Mouse (Mus musculus) intestine, postnatal 0 days (tissue): Measurements from ENCODE around the gene 1700030K09Rik. TPM values are rescaled to one million over a fixed set of nuclear protein-coding genes. Genes with fewer than 3 reads are reported as not detected.

Experiments used
- ATAC-seq: fragments of 200-750 bp; cut with Nextera tagmentation; 2 replicates; pipeline ENCODE4 v1.8.0; 2017; ENCODE audit warnings: mild to moderate bottlenecking, moderate TSS enrichment, moderate library complexity
- H3K27ac ChIP-seq: fragments of 300-500 bp; sonication (generic); 2 replicates; pipeline ENCODE4 v1.5.1; 2014; ENCODE audit warnings: mild to moderate bottlenecking, low read depth, low read length, moderate library complexity
- H3K27me3 ChIP-seq: fragments of 300-500 bp; sonication (generic); replicated peaks from 2 replicates; pipeline ENCODE4 v1.6.1; 2014; ENCODE audit warnings: low read length, mixed read lengths; ENCODE audit not compliant: control insufficient read depth, insufficient read depth
- H3K36me3 ChIP-seq: fragments of 300-500 bp; sonication (generic); 2 replicates; pipeline ENCODE4 v1.6.1; 2014; ENCODE audit warnings: mild to moderate bottlenecking, moderate library complexity; ENCODE audit not compliant: control insufficient read depth, insufficient read depth
- H3K4me1 ChIP-seq: fragments of 300-500 bp; sonication (generic); replicated peaks from 2 replicates; pipeline ENCODE4 v1.6.1; 2014; ENCODE audit warnings: antibody characterized with exemption, low read length, mixed read lengths; ENCODE audit not compliant: control insufficient read depth, insufficient read depth
- H3K4me2 ChIP-seq: fragments of 300-500 bp; sonication (generic); replicated peaks from 2 replicates; pipeline ENCODE4 v1.6.1; 2014; ENCODE audit warnings: low read depth, mild to moderate bottlenecking, moderate library complexity
- H3K4me3 ChIP-seq: fragments of 300-500 bp; sonication (generic); 2 replicates; pipeline ENCODE4 v1.5.1; 2014; ENCODE audit warnings: low read depth, low read length
- H3K9ac ChIP-seq: fragments of 300-500 bp; sonication (generic); 2 replicates; pipeline ENCODE4 v1.6.1; 2014; ENCODE audit warnings: mild to moderate bottlenecking, low read depth, low read length
- H3K9me3 ChIP-seq: fragments of 300-500 bp; sonication (generic); 2 replicates; pipeline ENCODE4 v1.6.1; 2016; ENCODE audit warnings: mixed run types; ENCODE audit not compliant: control insufficient read depth
- CTCF ChIP-seq: sonication (generic); IDR thresholded peaks from 2 replicates; pipeline ENCODE4 v1.5.1; 2016; ENCODE audit warnings: low read depth, mild to moderate bottlenecking, control low read depth, antibody characterized with exemption, moderate library complexity
- WGBS: fragments of 180-500 bp; shearing (Covaris S2); extraction: QIAGEN DNeasy Blood & Tissue Kit; methylation state at CpG from one replicate; pipeline ENCODE4 v1.1.7; 2014; 5-methylcytosine and 5-hydroxymethylcytosine counted together
- polyA plus RNA-seq: library from polyadenylated mRNA; unstranded; fragments of >200 nt; fragmentation: Nextera tagmentation; extraction: Ambion mirVana; gene quantifications from 2 replicates; pipeline ENCODE4 v1.2.1, GENCODE M21; 2015

1700030K09Rik gene
- polyA plus RNA-seq, 1 experiment from 2014 or later: 3.6 TPM

GRCm38 (mm10) chr8:72470684-72471083 is 27.0 kb downstream of the 1700030K09Rik start:
- WGBS: 89% methylated on average over 7 of the region's 7 CpGs
- H3K4me2 ChIP-seq: no peak overlapping the region
- no peaks in the 10 kb centered on the region for H3K9me3 ChIP-seq
- H3K36me3 ChIP-seq: peaks cover 61% of the 10 kb centered on the region
- H3K4me1 ChIP-seq: no peaks in the 10 kb centered on the region; the same call in 1 of the 2 replicates
- no peak overlapping the region for H3K4me3 ChIP-seq
- no peaks in the 10 kb centered on the region for H3K27me3 ChIP-seq
- no peak overlapping the region for H3K9ac ChIP-seq
- ATAC-seq: no peak
- TF ChIP-seq CTCF: no peak
- H3K27ac ChIP-seq: no peak overlapping the region

- peak within 1 kb of the TSS; percentile 89 for H3K4me3 ChIP-seq
- H3K9me3 ChIP-seq: no peaks in the 10 kb centered on the region
- WGBS: under 1% methylated on average over 79 of the region's 80 CpGs
- peak within 1 kb of the TSS; percentile 84 for H3K27ac ChIP-seq
- H3K36me3 ChIP-seq: peaks cover 18% of the 10 kb centered on the region
- H3K27me3 ChIP-seq: no peaks in the 10 kb centered on the region
- TF ChIP-seq CTCF: 0 out of 2 replicates have a peak, but pooled peaks have one; percentile 33
- peak; percentile 93 for ATAC-seq
- H3K9ac ChIP-seq: peak within 1 kb of the TSS; percentile 69
- H3K4me2 ChIP-seq: peak within 1 kb of the TSS; percentile 70
- H3K4me1 ChIP-seq: peaks cover 4% of the 10 kb centered on the region; the same call in 1 of the 2 replicates
Observed at GRCm38 (mm10) chr8:72474826-72475546, 31.3 kb downstream of the 1700030K09Rik start, which contains the start of gene Cherp. Cherp (minus strand) TSS chr8:72475226.

DNA sequence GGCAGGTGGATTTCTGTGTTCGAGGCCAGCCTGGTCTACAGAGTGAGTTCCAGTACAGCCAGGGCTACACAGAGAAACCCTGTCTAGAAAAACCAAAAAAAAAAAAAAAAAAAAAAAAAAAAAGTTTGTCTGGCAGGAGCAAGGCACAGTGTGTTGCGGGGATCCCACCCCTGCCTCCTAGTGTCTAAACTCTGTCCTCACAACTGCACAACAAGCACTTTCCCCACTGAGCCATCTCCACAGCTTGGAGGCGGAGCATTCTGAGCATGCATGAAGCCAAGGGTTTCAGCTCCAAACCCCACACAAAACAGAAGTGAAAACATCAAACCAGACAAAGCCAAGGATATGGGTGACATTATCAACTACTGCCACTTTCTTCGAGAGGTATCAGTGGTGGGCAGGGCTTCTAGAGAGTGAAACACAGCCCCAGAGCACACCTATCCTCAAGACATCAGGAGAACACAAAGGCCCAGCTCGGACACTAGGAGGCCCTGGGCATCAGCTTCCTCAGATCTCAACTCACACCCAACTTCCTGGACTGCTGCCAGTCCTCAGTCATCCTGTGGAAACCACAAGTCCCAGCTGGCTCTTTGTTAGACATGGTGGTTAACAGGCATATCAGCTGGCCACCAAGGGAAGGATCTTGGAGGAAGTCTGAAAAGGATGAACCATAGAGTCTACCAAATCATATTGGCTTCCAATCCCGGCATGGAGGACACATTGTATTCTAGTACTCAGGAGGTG is 41.9 kb downstream of the 1700030K09Rik start:
- no peak overlapping the region for H3K4me2 ChIP-seq
- no peak overlapping the region for H3K27ac ChIP-seq
- no peaks in the 10 kb centered on the region for H3K9me3 ChIP-seq
- no peak for ATAC-seq
- H3K4me1 ChIP-seq: no peaks in the 10 kb centered on the region
- H3K36me3 ChIP-seq: peaks cover 70% of the 10 kb centered on the region
- H3K4me3 ChIP-seq: no peak overlapping the region
- no peak overlapping the region for H3K9ac ChIP-seq
- 72% methylated on average over 6 of the region's 6 CpGs for WGBS
- H3K27me3 ChIP-seq: no peaks in the 10 kb centered on the region
- TF ChIP-seq CTCF: peak; percentile 37; the same call in 1 of the 2 replicates

GRCm38 (mm10) chr8:72487014-72487413 is 43.3 kb downstream of the 1700030K09Rik start:
- no peaks in the 10 kb centered on the region for H3K27me3 ChIP-seq
- peaks cover 61% of the 10 kb centered on the region for H3K36me3 ChIP-seq
- H3K4me1 ChIP-seq: no peaks in the 10 kb centered on the region
- peak overlapping the region; percentile 1; the same call in 1 of the 2 replicates for H3K27ac ChIP-seq
- 0 out of 2 replicates have a peak overlapping the region, but pooled peaks have one; percentile 17 for H3K9ac ChIP-seq
- ATAC-seq: no peak
- no peak overlapping the region for H3K4me2 ChIP-seq
- TF ChIP-seq CTCF: no peak
- no peak overlapping the region for H3K4me3 ChIP-seq
- H3K9me3 ChIP-seq: no peaks in the 10 kb centered on the region

DNA sequence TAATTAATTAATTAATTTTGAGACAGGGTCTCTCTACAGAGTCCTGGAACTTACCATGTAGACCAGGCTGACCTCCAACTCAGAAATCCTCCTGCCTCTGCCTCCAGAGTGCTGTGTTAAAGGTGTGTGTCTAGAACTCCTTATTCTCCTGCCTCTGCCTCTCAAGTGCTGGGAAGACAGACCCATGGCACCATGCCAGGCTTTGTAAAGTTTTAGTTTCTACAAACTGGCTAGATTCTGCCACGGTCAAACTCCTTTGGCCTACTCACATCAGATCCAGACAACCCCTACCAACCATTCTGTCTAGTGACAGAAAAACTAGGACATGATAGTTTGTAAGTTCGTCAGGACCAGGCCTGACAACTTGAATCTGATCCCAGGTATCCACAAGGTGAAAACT is 47.3 kb downstream of the 1700030K09Rik start:
- ATAC-seq: no peak
- peaks cover 2% of the 10 kb centered on the region; the same call in 1 of the 2 replicates for H3K4me1 ChIP-seq
- H3K9me3 ChIP-seq: no peaks in the 10 kb centered on the region
- no peak for TF ChIP-seq CTCF
- H3K4me2 ChIP-seq: peak overlapping the region; percentile 90
- H3K9ac ChIP-seq: 0 out of 2 replicates have a peak overlapping the region, but pooled peaks have one; percentile 94
- no peaks in the 10 kb centered on the region for H3K27me3 ChIP-seq
- 73% methylated on average over 2 of the region's 2 CpGs for WGBS
- H3K27ac ChIP-seq: peak overlapping the region; percentile 95
- peak overlapping the region; percentile 95; the same call in 1 of the 2 replicates for H3K4me3 ChIP-seq
- peaks cover 47% of the 10 kb centered on the region for H3K36me3 ChIP-seq
